Mouse (Mus musculus): ENCODE measurements around the gene Hoxb5.

DNA sequence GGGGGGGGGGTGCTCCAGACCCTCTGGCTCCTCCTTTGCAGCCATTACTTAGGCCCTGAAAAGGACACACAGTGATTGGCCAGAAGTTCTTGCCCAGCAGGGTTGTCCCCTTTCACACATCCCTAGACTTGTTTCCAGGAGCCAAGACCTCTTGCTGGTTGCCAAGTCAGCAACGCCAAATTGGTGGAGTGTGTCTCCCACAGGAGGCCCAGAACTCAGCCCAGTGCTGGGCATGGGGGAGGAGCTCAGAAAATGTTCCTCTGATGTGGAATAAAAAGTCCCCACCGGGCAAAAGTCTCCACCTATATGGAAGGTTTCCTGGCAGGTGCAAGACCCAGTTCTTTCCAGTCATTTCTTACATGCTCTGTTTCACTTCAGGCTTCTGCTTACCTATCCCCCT is 44.1 kb upstream of the Hoxb5 start:
- TF ChIP-seq TCF3 (IDR thresholded peaks at IDR 0.05; ENCODE audit: insufficient read length, low read depth): no peak
- TF ChIP-seq POLR2A (IDR thresholded peaks at IDR 0.05; ENCODE audit: insufficient read length, low read depth): no peak

Measured in myocyte (in vitro differentiated cells).